Mouse (Mus musculus) cerebellum, adult 2 months (tissue): ENCODE measurements at regions not wholly inside any gene's neighbourhood (a gene's known extent, or its start where the extent isn't known, plus 50 kb on each side); places are given as distances from the start of the nearest gene placed in this dataset.

Experiments
- DNase-seq, 2 experiments: peaks; one replicate each; pipeline ENCODE4 v3.0.0; 2021
- H3K27ac ChIP-seq: fragments of 200-500 bp; 2 replicates; pipeline ENCODE4 v1.5.1; 2012; ENCODE audit warnings: low read length, control low read depth, inconsistent platforms; ENCODE audit not compliant: insufficient read depth
- H3K27me3 ChIP-seq: fragments of 200-500 bp; 2 replicates; pipeline ENCODE4 v1.6.1; 2012; ENCODE audit warnings: inconsistent platforms, mild to moderate bottlenecking, low read length, moderate library complexity; ENCODE audit not compliant: control insufficient read depth, insufficient read depth
- H3K4me1 ChIP-seq: fragments of 200-500 bp; 2 replicates; pipeline ENCODE4 v1.6.1; 2011; ENCODE audit warnings: low read length; ENCODE audit not compliant: control insufficient read depth, insufficient read depth
- H3K4me3 ChIP-seq: fragments of 200-500 bp; replicated peaks from 2 replicates; pipeline ENCODE3; 2011; ENCODE audit warnings: mild to moderate bottlenecking, low read depth, low read length, control low read depth; ENCODE audit not compliant: insufficient read depth
- CTCF ChIP-seq: fragments of 200-500 bp; IDR thresholded peaks from 2 replicates; pipeline ENCODE4 v1.5.1; 2011; ENCODE audit warnings: low read depth, mild to moderate bottlenecking, control low read depth, low read length, moderate library complexity, borderline replicate concordance; ENCODE audit not compliant: insufficient read depth
- POLR2A ChIP-seq: fragments of 200-500 bp; IDR thresholded peaks from 2 replicates; pipeline ENCODE4 v1.6.1; 2011; ENCODE audit warnings: low read length, control low read depth, borderline replicate concordance; ENCODE audit not compliant: insufficient read depth
- WGBS: fragments of 180-500 bp; shearing (Covaris S2); methylation state at CpG from one replicate; pipeline ENCODE4 v1.1.7; 2018; 5-methylcytosine and 5-hydroxymethylcytosine counted together

DNA sequence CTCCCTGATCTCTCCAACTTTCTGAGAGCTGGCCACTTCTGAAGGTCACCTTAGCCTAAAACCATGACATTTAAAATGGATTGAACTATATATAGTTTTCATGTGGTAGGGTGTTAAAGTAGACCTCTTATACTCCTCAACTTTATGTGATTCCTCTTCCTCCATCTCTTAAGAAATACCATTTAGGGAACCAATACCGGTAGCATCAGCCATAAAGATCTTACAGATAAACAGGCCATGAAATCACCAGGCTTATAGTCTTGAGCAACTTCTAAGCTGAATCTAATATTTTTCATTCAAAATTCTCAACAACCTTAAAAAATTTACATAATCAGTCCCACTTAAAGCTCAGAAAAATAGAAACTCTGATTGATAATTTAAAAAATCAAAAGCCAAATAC, 56.2 kb downstream of the Rpl36a-ps1 start:
- Histone ChIP-seq H3K27ac (no peak overlapping the region), H3K4me3 (no peak overlapping the region), H3K27me3 (no peaks in the 10 kb centered on the region), H3K4me1 (no peaks in the 10 kb centered on the region)
- TF ChIP-seq POLR2A, result no peak
- TF ChIP-seq CTCF, result no peak
- 96% methylated on average over 1 of the region's 1 CpGs for WGBS
- no peak for DNase-seq

DNA sequence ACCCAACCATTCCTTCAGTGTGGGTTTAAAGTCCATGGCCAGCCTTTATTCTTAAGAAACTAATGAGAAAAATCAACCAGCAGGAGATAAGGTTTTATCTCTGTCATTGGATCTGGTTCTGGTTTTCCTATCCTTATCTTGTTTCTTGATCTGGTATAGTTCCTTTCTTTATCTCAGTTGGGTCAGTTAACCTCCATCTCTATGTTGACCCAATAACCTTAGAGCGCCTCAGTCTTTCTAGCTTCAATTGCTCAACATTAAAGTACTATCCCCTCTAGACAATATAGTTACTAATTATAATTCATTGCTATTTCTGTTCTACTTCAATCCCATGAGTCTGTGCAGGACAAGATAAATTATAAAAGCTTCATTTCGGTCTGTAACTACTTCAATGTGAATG, 56.7 kb downstream of the Rpl36a-ps1 start:
- Histone ChIP-seq H3K27ac (no peak overlapping the region), H3K4me3 (no peak overlapping the region), H3K4me1 (no peaks in the 10 kb centered on the region), H3K27me3 (no peaks in the 10 kb centered on the region)
- 95% methylated on average over 2 of the region's 2 CpGs for WGBS
- DNase-seq, result no peak
- TF ChIP-seq CTCF (no peak), POLR2A (no peak)

DNA sequence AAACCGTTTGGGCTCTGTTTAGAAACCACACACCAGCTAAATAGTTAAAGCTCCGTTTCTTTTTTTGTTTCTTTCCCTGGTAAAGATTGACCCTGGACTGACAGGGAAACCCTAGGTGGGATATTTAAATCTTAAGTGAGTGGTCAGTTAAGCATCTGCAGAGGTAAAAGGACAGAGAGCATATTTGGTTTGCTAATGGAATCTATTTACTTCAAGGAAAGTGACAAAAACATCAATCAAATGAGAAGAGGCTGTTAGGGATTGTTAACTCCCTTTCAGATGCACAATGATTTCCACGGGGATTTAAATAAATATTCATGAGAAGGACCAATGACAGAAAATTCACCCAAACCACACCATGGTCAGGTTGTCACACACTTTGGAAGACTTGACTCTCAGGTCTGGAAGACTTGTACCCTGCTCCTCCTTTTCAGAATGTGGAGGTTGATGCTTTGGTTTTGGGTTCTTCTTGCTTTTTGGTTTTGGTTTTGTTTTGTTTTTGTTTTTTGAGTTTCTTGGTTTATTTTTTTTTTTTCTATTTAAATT, 60.7 kb downstream of the Rpl36a-ps1 start:
- Histone ChIP-seq H3K27ac (no peak overlapping the region), H3K4me3 (no peak overlapping the region), H3K27me3 (no peaks in the 10 kb centered on the region), H3K4me1 (no peaks in the 10 kb centered on the region)
- no peak for DNase-seq
- no peak for TF ChIP-seq POLR2A
- 17% methylated on average over 3 of the region's 3 CpGs for WGBS

DNA sequence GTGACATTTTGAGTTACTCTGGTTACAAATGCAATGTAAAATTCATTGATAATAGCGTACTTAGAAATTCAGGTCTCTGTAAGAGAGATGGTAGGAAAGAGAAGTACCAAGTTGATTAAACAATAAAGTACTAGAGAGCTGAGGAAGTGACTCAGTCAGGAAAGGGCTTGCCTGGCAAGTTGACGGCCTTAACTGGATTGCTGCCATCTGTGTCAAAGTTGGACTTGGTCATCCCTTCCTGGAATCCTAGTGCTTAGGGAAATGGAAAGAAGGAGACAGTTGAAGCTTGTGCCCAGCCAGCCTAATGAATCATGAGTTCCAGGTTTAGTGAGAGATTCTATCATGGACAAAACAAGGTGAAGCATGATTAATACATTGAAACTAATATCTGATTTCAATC, 64.8 kb downstream of the Rpl36a-ps1 start:
- 71% methylated on average over 2 of the region's 2 CpGs for WGBS
- no peaks in the 10 kb centered on the region for H3K27me3 ChIP-seq
- H3K27ac ChIP-seq, result no peak overlapping the region
- no peaks in the 10 kb centered on the region for H3K4me1 ChIP-seq
- DNase-seq, result no peak
- TF ChIP-seq CTCF, result no peak
- no peak for TF ChIP-seq POLR2A
- H3K4me3 ChIP-seq, result no peak overlapping the region

DNA sequence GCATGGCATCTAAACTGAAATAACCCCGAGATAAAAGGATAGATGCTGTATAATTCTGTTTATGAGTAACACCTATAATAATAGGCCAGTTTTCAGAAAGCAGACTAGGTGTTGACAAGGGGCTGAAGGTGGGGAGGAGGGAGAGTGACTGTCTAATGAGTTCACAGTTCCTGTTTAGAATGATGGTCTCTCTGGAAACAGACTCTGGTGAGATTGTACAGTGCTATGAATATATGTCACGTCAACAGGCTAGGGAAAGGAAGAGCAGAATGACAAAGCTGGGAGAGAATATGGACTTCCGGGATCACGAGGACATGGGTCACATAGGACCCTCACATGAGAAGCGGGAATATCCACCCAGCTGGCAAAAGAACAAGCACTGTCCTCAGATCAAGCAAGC, 85.9 kb downstream of the Rpl36a-ps1 start:
- Histone ChIP-seq H3K27me3 (no peaks in the 10 kb centered on the region; the same call in 1 of the 2 replicates), H3K27ac (no peak overlapping the region), H3K4me1 (no peaks in the 10 kb centered on the region), H3K4me3 (no peak overlapping the region)
- no peak for DNase-seq
- WGBS, result 92% methylated on average over 5 of the region's 5 CpGs
- no peak for TF ChIP-seq CTCF

DNA sequence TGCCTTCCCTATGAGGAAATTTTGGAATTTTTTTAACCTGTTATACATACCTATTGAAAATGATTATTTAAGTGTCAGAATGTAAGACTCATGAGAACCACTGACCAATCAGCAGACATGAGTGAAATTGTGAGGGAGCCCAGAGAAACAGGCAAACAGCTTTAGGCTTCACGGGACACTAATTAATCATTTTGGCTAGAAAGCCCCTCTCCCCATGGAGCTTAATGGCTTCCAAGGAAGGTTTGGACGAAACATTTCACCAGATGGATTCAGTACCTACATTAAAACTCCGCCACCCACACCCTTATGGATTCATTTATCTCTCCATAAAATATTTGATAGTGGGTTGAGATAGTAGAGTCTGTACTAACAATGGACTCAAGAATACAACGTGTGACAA, 95.2 kb downstream of the Rpl36a-ps1 start:
- Histone ChIP-seq H3K4me3 (no peak overlapping the region), H3K27ac (no peak overlapping the region), H3K4me1 (no peaks in the 10 kb centered on the region), H3K27me3 (no peaks in the 10 kb centered on the region; the same call in 1 of the 2 replicates)
- 12% methylated on average over 4 of the region's 4 CpGs for WGBS
- no peak for TF ChIP-seq POLR2A
- no peak for TF ChIP-seq CTCF
- peak in 1 of 2 experiments; percentile 23 for DNase-seq

DNA sequence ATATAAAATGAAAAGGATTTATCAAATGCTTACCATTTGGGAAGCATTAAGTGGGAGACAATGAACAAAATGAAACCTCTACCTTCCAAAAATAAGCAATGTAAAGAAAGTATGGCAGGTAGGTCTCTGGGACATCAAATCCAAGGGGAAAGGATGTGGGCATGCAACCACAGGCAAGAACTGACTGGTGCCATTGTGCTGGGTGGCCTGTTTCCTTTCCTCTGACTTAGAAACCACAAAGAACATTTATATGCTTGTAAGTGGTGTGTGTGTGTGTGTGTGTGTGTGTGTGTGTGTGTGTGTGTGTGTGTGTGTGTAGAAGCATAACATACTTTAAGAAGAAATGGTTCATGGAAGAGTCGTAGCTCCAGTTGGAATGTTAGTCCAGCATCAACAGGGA, 96.7 kb downstream of the Rpl36a-ps1 start:
- H3K27me3 ChIP-seq, result no peaks in the 10 kb centered on the region; the same call in 1 of the 2 replicates
- no peak for TF ChIP-seq POLR2A
- TF ChIP-seq CTCF, result no peak
- H3K27ac ChIP-seq, result no peak overlapping the region
- H3K4me1 ChIP-seq, result no peaks in the 10 kb centered on the region
- no peak overlapping the region for H3K4me3 ChIP-seq
- 65% methylated on average over 1 of the region's 1 CpGs for WGBS
- DNase-seq, result no peak

DNA sequence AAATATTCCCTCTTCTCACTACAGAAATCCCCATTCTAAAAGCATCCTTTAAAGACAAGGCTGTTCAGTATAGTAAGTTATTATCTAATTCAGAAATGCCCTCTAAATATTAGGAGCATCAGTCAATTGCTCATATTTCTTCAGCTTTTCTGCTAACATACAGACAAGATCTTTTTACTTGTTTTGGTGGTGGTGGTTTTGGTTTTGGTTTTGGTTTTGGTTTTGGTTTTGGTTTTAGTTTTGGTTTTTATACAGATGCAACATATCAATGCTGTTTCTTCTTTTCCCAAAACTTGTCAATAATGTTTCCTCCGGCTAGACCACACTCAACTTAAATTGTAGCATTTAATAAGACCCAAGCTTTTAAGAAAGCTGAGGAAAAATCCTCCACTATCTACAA, 98.2 kb downstream of the Rpl36a-ps1 start:
- 98% methylated on average over 1 of the region's 1 CpGs for WGBS
- H3K4me3 ChIP-seq, result no peak overlapping the region
- H3K4me1 ChIP-seq, result no peaks in the 10 kb centered on the region
- TF ChIP-seq CTCF (no peak), POLR2A (no peak)
- H3K27me3 ChIP-seq, result no peaks in the 10 kb centered on the region; the same call in 1 of the 2 replicates
- H3K27ac ChIP-seq, result no peak overlapping the region
- no peak for DNase-seq

DNA sequence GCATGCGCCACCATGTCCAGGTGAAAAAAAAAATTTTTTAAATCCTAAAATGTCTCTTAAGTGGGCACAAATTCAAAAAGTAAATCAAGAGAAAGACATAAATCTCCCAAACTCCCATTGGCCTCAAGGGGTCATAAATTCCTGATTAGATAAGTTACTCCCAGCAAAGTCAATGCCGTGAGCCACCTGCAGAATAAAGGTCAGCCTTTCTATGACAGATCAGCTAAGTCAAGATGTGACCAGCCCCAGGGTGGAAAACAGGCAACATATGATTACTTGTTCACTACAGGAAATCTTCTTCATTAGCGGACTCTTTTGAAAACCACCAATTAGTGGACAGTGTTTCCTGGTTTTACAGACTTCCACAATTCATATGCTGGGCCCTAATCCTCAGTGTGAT, 101.4 kb downstream of the Rpl36a-ps1 start:
- Histone ChIP-seq H3K27me3 (no peaks in the 10 kb centered on the region), H3K4me1 (no peaks in the 10 kb centered on the region), H3K4me3 (no peak overlapping the region), H3K27ac (no peak overlapping the region)
- TF ChIP-seq POLR2A (no peak), CTCF (no peak)
- 94% methylated on average over 3 of the region's 3 CpGs for WGBS
- DNase-seq, result no peak
